Mouse (Mus musculus) midbrain, embryonic 10.5 days (tissue): ENCODE measurements at regions not wholly inside any gene's neighbourhood (a gene's known extent, or its start where the extent isn't known, plus 50 kb on each side); places are given as distances from the start of the nearest gene placed in this dataset.

Source experiments
- DNase-seq: peaks from one replicate; pipeline ENCODE4 v3.0.0-alpha.2; 2017; ENCODE audit warnings: low spot score
- H3K27ac ChIP-seq: fragments of 300-500 bp; sonication (generic); replicated peaks from 2 replicates; pipeline ENCODE4 v1.5.1; 2016; ENCODE audit warnings: mild to moderate bottlenecking
- H3K27me3 ChIP-seq: fragments of 300-500 bp; sonication (generic); 2 replicates; pipeline ENCODE4 v1.6.1; 2016; ENCODE audit warnings: low read depth, mild to moderate bottlenecking; ENCODE audit not compliant: poor library complexity, severe bottlenecking
- H3K36me3 ChIP-seq: fragments of 300-500 bp; sonication (generic); 2 replicates; pipeline ENCODE4 v1.6.1; 2016; ENCODE audit warnings: mild to moderate bottlenecking, moderate library complexity
- H3K4me1 ChIP-seq: fragments of 300-500 bp; sonication (generic); 2 replicates; pipeline ENCODE4 v1.6.1; 2016
- H3K4me3 ChIP-seq: fragments of 300-500 bp; sonication (generic); 2 replicates; pipeline ENCODE4 v1.5.1; 2016; ENCODE audit warnings: mild to moderate bottlenecking, moderate library complexity
- H3K9me3 ChIP-seq: fragments of 300-500 bp; sonication (generic); replicated peaks from 2 replicates; pipeline ENCODE4 v1.6.1; 2016; ENCODE audit warnings: mild to moderate bottlenecking
- WGBS: fragments of 180-500 bp; shearing (Covaris S2); methylation state at CpG from one replicate; pipeline ENCODE4 v1.1.7; 2016; 5-methylcytosine and 5-hydroxymethylcytosine counted together

DNA sequence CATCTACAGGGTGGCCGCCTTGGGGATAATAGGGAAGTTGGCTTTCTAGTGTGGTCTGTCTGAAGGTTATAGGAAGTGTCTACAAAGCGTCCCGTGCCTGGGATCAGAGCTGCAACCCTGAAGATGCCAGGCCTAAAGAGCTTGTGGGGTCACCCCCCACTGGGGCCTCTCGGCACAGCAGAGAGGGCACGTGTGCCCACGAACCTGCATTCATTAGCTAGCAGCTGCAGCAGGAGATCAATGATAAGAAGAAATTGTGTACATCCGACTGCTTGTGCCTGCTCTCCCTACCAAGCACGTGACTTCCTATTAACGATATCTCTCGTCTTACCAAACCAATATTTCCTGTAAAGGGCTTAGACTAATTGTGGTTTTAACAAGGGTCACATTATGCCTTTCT, 200.9 kb downstream of the Maf start:
- Histone ChIP-seq H3K27me3 (no peaks in the 10 kb centered on the region), H3K4me1 (no peaks in the 10 kb centered on the region), H3K27ac (no peak overlapping the region), H3K4me3 (no peak overlapping the region), H3K9me3 (no peaks in the 10 kb centered on the region), H3K36me3 (no peaks in the 10 kb centered on the region)
- no peak for DNase-seq
- 82% methylated on average over 10 of the region's 10 CpGs for WGBS

- no peaks in the 10 kb centered on the region for H3K4me1 ChIP-seq
- no peaks in the 10 kb centered on the region for H3K9me3 ChIP-seq
- DNase-seq: no peak
- H3K27ac ChIP-seq: no peak overlapping the region
- WGBS: 84% methylated on average over 1 of the region's 1 CpGs
- H3K36me3 ChIP-seq: no peaks in the 10 kb centered on the region
- no peaks in the 10 kb centered on the region for H3K27me3 ChIP-seq
- H3K4me3 ChIP-seq: no peak overlapping the region
Observed at GRCm38 (mm10) chr8:115496016-115496415, 211.6 kb downstream of the Maf start.

- no peak for DNase-seq
- Histone ChIP-seq H3K27ac (no peak overlapping the region), H3K4me1 (no peaks in the 10 kb centered on the region), H3K4me3 (no peak overlapping the region), H3K36me3 (no peaks in the 10 kb centered on the region), H3K9me3 (no peaks in the 10 kb centered on the region), H3K27me3 (no peaks in the 10 kb centered on the region)
- WGBS: 91% methylated on average over 8 of the region's 8 CpGs
Observed at GRCm38 (mm10) chr8:115494353-115494752, 213.2 kb downstream of the Maf start.

DNA sequence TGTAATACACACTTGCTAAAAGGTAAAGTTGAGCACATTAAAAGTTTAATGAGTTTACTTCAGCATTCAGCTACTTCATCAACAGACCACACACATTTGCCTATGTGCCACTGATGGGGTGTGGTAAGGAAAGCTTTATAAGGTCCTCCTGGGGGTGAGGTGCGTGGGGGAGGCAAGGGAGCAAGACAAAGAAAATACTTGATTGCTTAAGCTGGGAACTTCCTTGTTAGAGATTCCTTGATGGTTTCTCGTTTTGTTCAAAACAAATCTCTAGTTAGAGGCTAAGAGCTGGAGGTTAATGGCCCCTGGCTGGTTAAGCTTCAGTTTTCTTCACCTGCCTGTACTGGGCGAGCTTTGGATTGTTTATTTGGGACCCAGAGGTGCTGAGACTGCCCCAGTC, 220.7 kb downstream of the Maf start:
- no peaks in the 10 kb centered on the region for H3K27me3 ChIP-seq
- 27% methylated on average over 3 of the region's 3 CpGs for WGBS
- peaks cover 14% of the 10 kb centered on the region for H3K4me1 ChIP-seq
- H3K9me3 ChIP-seq: no peaks in the 10 kb centered on the region
- no peaks in the 10 kb centered on the region for H3K36me3 ChIP-seq
- H3K27ac ChIP-seq: no peak overlapping the region
- no peak for DNase-seq
- H3K4me3 ChIP-seq: no peak overlapping the region

- WGBS: 54% methylated on average over 7 of the region's 7 CpGs
- Histone ChIP-seq H3K27me3 (no peaks in the 10 kb centered on the region), H3K9me3 (no peaks in the 10 kb centered on the region), H3K4me3 (no peak overlapping the region), H3K36me3 (no peaks in the 10 kb centered on the region), H3K27ac (no peak overlapping the region), H3K4me1 (peaks cover 21% of the 10 kb centered on the region)
- DNase-seq: no peak
Observed at GRCm38 (mm10) chr8:115481136-115481535, 226.5 kb downstream of the Maf start.

DNA sequence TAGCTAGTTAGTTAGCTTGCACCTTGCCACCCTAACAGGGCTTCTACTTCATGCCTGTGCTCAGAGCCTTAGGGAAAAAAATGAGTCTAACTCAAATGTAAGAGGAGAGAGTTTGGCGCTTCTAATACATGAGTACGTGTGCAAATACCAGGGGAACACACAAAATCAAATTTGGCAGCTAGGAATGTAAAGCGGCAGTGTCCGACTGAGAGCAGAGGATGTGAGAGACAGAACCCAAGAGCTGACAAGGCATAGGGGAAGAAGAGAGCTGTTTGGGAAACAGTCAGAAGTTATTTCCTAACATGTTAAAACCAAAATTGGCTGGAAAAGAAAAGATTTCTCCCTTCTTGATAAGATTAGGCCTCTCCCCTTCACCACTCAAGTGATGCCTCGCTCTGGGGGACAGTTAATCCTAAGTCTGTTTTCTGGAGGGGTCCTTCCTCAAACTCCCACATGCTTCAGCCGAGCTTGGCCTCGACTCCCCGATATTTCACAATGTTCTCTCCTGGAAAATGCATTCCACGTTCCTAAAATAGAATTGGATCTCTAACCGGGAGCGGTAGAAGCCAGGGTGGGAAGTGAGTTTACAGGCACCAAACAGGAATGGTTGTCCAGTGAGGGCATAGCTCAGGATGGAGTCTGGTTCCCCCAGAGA, 229.1 kb downstream of the Maf start:
- Histone ChIP-seq H3K4me3 (no peak overlapping the region), H3K36me3 (no peaks in the 10 kb centered on the region), H3K27me3 (no peaks in the 10 kb centered on the region), H3K4me1 (peaks cover 21% of the 10 kb centered on the region), H3K27ac (no peak overlapping the region), H3K9me3 (no peaks in the 10 kb centered on the region)
- DNase-seq: no peak
- 86% methylated on average over 11 of the region's 11 CpGs for WGBS

GRCm38 (mm10) chr8:115476071-115476470, 231.5 kb downstream of the Maf start:
- H3K4me3 ChIP-seq: no peak overlapping the region

GRCm38 (mm10) chr8:115475156-115475555, 232.4 kb downstream of the Maf start:
- 86% methylated on average over 10 of the region's 10 CpGs for WGBS

More at GRCm38 (mm10) chr8:115476071-115476470, 231.5 kb downstream of the Maf start:
- Histone ChIP-seq H3K4me1 (peaks cover 5% of the 10 kb centered on the region), H3K27ac (no peak overlapping the region), H3K9me3 (no peaks in the 10 kb centered on the region), H3K27me3 (no peaks in the 10 kb centered on the region), H3K36me3 (no peaks in the 10 kb centered on the region)
- DNase-seq: no peak
- 89% methylated on average over 9 of the region's 9 CpGs for WGBS

DNA sequence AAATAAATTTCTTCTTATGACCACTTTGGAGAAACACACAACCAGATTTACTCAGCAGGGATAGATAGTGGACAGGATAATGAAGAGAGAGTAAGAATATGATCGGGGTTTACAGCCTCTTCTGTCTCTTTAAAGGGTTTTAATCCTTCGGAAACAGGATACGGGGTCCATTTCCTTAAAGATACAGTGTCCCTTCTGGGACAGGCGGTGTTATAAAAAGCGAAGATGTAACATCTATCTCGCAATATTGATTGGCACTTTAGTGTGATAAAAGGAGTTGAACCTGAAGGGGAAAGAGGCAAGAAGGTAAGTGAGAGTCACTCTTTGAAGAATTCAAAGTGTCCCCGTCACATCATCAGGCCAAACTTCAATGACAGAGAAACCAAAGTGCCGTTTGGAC, 233.6 kb downstream of the Maf start:
- Histone ChIP-seq H3K4me1 (no peaks in the 10 kb centered on the region), H3K36me3 (no peaks in the 10 kb centered on the region), H3K4me3 (no peak overlapping the region), H3K27ac (no peak overlapping the region), H3K27me3 (no peaks in the 10 kb centered on the region), H3K9me3 (no peaks in the 10 kb centered on the region)
- no peak for DNase-seq
- 80% methylated on average over 8 of the region's 8 CpGs for WGBS

More at GRCm38 (mm10) chr8:115475156-115475555, 232.4 kb downstream of the Maf start:
- Histone ChIP-seq H3K4me1 (no peaks in the 10 kb centered on the region), H3K27me3 (no peaks in the 10 kb centered on the region), H3K9me3 (no peaks in the 10 kb centered on the region), H3K4me3 (no peak overlapping the region), H3K36me3 (no peaks in the 10 kb centered on the region), H3K27ac (no peak overlapping the region)
- DNase-seq: no peak

DNA sequence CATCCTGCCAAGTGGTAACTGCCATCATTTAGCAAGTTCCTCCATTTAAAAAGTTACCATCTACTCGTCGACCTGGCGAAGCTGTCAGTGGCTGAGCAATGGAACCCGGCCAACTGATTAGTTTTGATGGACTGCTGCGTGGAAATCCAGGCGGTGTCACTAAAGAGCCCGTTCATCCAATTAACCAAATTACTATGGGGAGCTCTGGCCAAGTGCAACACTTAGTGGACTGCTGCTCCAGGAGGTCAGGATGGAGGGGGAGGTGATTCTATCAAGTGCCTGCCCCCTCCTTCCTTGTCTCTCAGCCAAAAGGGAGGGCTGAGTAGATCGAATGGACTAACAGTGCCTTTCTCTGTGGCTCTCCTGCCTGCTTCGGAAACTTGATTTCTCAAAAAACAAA, 241.0 kb downstream of the Maf start:
- no peak overlapping the region for H3K27ac ChIP-seq
- peaks cover 8% of the 10 kb centered on the region for H3K4me1 ChIP-seq
- no peaks in the 10 kb centered on the region for H3K36me3 ChIP-seq
- no peaks in the 10 kb centered on the region for H3K9me3 ChIP-seq
- H3K27me3 ChIP-seq: 0 out of 2 replicates have a peak, but pooled peaks cover 6% of the 10 kb centered on the region
- WGBS: 64% methylated on average over 9 of the region's 9 CpGs
- no peak overlapping the region for H3K4me3 ChIP-seq
- no peak for DNase-seq

DNA sequence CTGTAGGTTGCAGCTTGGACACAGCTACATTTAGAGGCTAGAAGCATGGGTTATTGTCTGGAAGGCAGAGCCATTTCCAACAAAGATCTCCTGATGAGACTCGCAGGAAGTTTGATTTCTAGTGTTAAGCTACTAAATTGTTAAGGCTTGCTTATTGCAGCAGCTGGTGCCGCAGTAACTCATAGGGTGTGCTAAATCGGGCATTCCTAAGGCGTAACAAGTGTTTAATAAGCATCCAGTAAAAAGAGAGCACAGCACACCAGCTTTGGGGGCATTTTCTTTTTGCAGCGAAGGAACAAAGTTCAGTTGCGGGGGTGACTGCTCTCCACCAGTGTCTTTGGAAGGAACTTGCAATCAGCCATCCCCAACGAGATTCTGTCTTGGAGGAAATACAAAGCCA, 241.5 kb downstream of the Maf start:
- H3K27ac ChIP-seq: no peak overlapping the region
- H3K36me3 ChIP-seq: no peaks in the 10 kb centered on the region
- H3K27me3 ChIP-seq: 0 out of 2 replicates have a peak, but pooled peaks cover 6% of the 10 kb centered on the region
- no peaks in the 10 kb centered on the region for H3K9me3 ChIP-seq
- WGBS: 69% methylated on average over 7 of the region's 7 CpGs
- H3K4me1 ChIP-seq: peaks cover 8% of the 10 kb centered on the region
- no peak for DNase-seq
- no peak overlapping the region for H3K4me3 ChIP-seq

- Histone ChIP-seq H3K27ac (no peak overlapping the region), H3K36me3 (no peaks in the 10 kb centered on the region), H3K9me3 (no peaks in the 10 kb centered on the region), H3K4me3 (no peak overlapping the region), H3K4me1 (peaks cover 10% of the 10 kb centered on the region), H3K27me3 (0 out of 2 replicates have a peak, but pooled peaks cover 11% of the 10 kb centered on the region)
- DNase-seq: no peak
- WGBS: 82% methylated on average over 6 of the region's 6 CpGs
Observed at GRCm38 (mm10) chr8:115462657-115463056, 244.9 kb downstream of the Maf start.

- Histone ChIP-seq H3K4me3 (no peak overlapping the region), H3K27ac (no peak overlapping the region), H3K36me3 (no peaks in the 10 kb centered on the region), H3K4me1 (peaks cover 22% of the 10 kb centered on the region), H3K9me3 (no peaks in the 10 kb centered on the region), H3K27me3 (0 out of 2 replicates have a peak, but pooled peaks cover 5% of the 10 kb centered on the region)
- WGBS: 74% methylated on average over 3 of the region's 3 CpGs
- DNase-seq: no peak
Observed at GRCm38 (mm10) chr8:115458119-115458518, 249.5 kb downstream of the Maf start.
